ENCODE assay signal across 8 mouse cellular contexts in the genomic region with DNA sequence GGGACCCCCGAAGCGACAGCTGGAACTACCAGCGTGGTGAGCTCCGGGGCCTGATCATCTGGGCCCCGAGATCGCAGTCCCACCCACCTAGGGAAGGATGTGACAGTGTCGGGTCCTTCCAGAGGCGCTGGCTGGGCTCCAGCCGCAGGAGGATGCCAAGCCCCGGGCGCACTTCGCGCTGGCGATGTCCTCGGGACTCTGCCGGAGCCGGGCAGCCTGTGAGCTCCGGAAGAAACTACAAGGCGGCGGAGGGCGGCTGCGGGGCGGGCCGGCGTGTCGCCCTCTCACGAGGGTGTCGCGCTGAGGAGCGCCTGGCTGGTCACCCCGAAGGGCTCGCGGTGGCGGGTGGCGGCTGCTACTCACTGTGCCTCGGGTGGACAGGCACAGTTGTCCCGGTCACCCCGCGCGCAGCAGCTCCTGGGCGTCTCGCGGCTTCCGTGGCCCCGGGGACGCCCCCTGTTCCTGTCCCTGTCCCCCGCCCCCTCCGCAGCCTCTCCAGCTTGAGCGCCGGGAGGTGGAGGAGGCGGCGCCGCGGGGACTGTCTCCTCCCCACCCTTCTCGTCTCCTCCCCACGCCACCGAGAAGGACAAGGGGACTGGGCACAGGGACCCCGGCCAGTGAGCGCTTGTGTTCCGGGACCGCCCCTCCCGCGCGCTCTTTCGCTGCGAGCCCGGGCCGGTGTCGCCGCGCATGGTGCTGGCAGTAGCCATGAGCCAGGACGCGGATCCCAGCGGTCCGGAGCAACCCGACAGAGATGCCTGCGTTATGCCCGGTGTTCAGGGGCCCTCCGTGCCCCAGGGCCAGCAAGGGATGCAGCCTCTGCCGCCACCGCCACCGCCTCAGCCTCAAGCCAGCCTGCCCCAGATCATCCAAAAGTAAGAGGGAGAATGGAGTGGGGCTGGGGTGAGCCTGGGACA. TPM values are rescaled to one million over a fixed set of nuclear protein-coding genes. Genes with fewer than 3 reads are reported as not detected.
DNase-seq lines count a peak whose midpoint lies in the region; ATAC-seq lines count a peak whose summit lies in the region.

A gene (plus strand): TSS at position 589 of the 917 bp plus-strand sequence.

- peak within 1 kb of the TSS; percentile 91 for H3K4me3 ChIP-seq in megakaryocyte, embryonic 14.5 days (replicated peaks)
- peak within 1 kb of the TSS; percentile 60 for H3K4me3 ChIP-seq in hindbrain, embryonic 14.5 days (replicated peaks; ENCODE audit: low read length)
- H3K4me3 ChIP-seq in limb, embryonic 13.5 days: peak within 1 kb of the TSS; percentile 66
- peak within 1 kb of the TSS; percentile 63 for H3K4me3 ChIP-seq in midbrain, embryonic 16.5 days (ENCODE audit: low read depth, low read length)

- no peaks in the 10 kb centered on the region for H3K36me3 ChIP-seq in megakaryocyte, embryonic 14.5 days (replicated peaks; ENCODE audit: low read length)
- no peaks in the 10 kb centered on the region for H3K36me3 ChIP-seq in hindbrain, embryonic 14.5 days (replicated peaks; ENCODE audit: control insufficient read depth, insufficient read depth)
- H3K36me3 ChIP-seq in limb, embryonic 13.5 days: no peaks in the 10 kb centered on the region
- H3K36me3 ChIP-seq in midbrain, embryonic 16.5 days (ENCODE audit: control insufficient read depth, insufficient read depth, low read length): no peaks in the 10 kb centered on the region

- under 1% methylated on average over 71 of the region's 82 CpGs for WGBS in hindbrain, embryonic 14.5 days
- WGBS in limb, embryonic 13.5 days: under 1% methylated on average over 81 of the region's 82 CpGs
- WGBS in midbrain, embryonic 16.5 days: under 1% methylated on average over 72 of the region's 82 CpGs

- no peak within 1 kb of the TSS for H3K27ac ChIP-seq in hindbrain, embryonic 14.5 days
- H3K27ac ChIP-seq in limb, embryonic 13.5 days: no peak within 1 kb of the TSS
- no peak within 1 kb of the TSS for H3K27ac ChIP-seq in midbrain, embryonic 16.5 days (ENCODE audit: low read length)

- peaks cover 20% of the 10 kb centered on the region for H3K4me1 ChIP-seq in megakaryocyte, embryonic 14.5 days
- H3K4me1 ChIP-seq in hindbrain, embryonic 14.5 days (replicated peaks; ENCODE audit: control insufficient read depth, insufficient read depth, low read length): peaks cover 12% of the 10 kb centered on the region
- H3K4me1 ChIP-seq in limb, embryonic 13.5 days: peaks cover 30% of the 10 kb centered on the region
- H3K4me1 ChIP-seq in midbrain, embryonic 16.5 days (ENCODE audit: control insufficient read depth, insufficient read depth, low read length): peaks cover 7% of the 10 kb centered on the region; the same call in 1 of the 2 replicates

- peak; percentile 49 to 50 for DNase-seq in cerebellum, postnatal 14 days
- DNase-seq in gastrocnemius, postnatal 10 days: peak; percentile 68
- DNase-seq in hindbrain, embryonic 14.5 days (ENCODE audit: low spot score): peak; percentile 56
- peak; percentile 38 for DNase-seq in thymus, postnatal 25 days

- peak within 1 kb of the TSS; percentile 62 for H3K9ac ChIP-seq in hindbrain, embryonic 14.5 days
- peak within 1 kb of the TSS; percentile 73 for H3K9ac ChIP-seq in limb, embryonic 13.5 days
- H3K9ac ChIP-seq in midbrain, embryonic 16.5 days (ENCODE audit: low read depth, low read length): peak within 1 kb of the TSS; percentile 65

- H3K9me3 ChIP-seq in megakaryocyte, embryonic 14.5 days: 0 out of 2 replicates have a peak, but pooled peaks cover 4% of the 10 kb centered on the region
- H3K9me3 ChIP-seq in hindbrain, embryonic 14.5 days (ENCODE audit: control insufficient read depth, low read length): no peaks in the 10 kb centered on the region
- no peaks in the 10 kb centered on the region for H3K9me3 ChIP-seq in limb, embryonic 13.5 days
- H3K9me3 ChIP-seq in midbrain, embryonic 16.5 days (replicated peaks; ENCODE audit: control insufficient read depth, low read length, poor library complexity, severe bottlenecking): no peaks in the 10 kb centered on the region

- no peak for ATAC-seq in megakaryocyte, adult 5-6 weeks (ENCODE audit: poor library complexity, severe bottlenecking)
- peak; percentile 72; the same call in 1 of the 2 replicates for ATAC-seq in hindbrain, embryonic 14.5 days (ENCODE audit: low FRiP score)
- ATAC-seq in limb, embryonic 13.5 days (ENCODE audit: low FRiP score, low read depth): peak; percentile 74
- peak; percentile 86 for ATAC-seq in midbrain, embryonic 16.5 days

- H3K27me3 ChIP-seq in megakaryocyte, embryonic 14.5 days (replicated peaks): peaks cover 77% of the 10 kb centered on the region
- H3K27me3 ChIP-seq in hindbrain, embryonic 14.5 days (ENCODE audit: control insufficient read depth, insufficient read depth, low read length): peaks cover 59% of the 10 kb centered on the region
- H3K27me3 ChIP-seq in limb, embryonic 13.5 days: peaks cover 86% of the 10 kb centered on the region
- H3K27me3 ChIP-seq in midbrain, embryonic 16.5 days (ENCODE audit: control insufficient read depth, insufficient read depth, low read depth, low read length): peaks cover 38% of the 10 kb centered on the region

- H3K4me2 ChIP-seq in hindbrain, embryonic 14.5 days (replicated peaks): peak within 1 kb of the TSS; percentile 100
- peak within 1 kb of the TSS; percentile 100 for H3K4me2 ChIP-seq in limb, embryonic 13.5 days (replicated peaks)
- peak within 1 kb of the TSS; percentile 95 for H3K4me2 ChIP-seq in midbrain, embryonic 16.5 days (ENCODE audit: low read length)

RNA-seq across cellular contexts. Expression of the gene that starts here (rescaled TPM):
- polyA plus RNA-seq in megakaryocyte, embryonic 14.5 days (2012; ENCODE audit: insufficient read depth, low replicate concordance): 1.0 TPM in 1 of 2 replicates, not detected in the other
- not detected in 2 replicates for total RNA-seq in megakaryocyte, adult 5-6 weeks (2015)
- 0.11 TPM in 1 of 2 replicates, not detected in the other for total RNA-seq in megakaryocyte, adult 5-6 weeks (2017)
- total RNA-seq in gastrocnemius, postnatal 10 days (2021): 10 to 100 TPM; 74.3 to 77.4 TPM
- polyA plus RNA-seq in hindbrain, embryonic 14.5 days (2014; fragmentation: Nextera tagmentation; extraction: Ambion mirVana): 0.87 and 0.94 TPM in 2 replicates
- polyA plus RNA-seq in limb, embryonic 13.5 days (2015; fragmentation: Nextera tagmentation; extraction: Ambion mirVana): 3.7 and 5.1 TPM in 2 replicates
- 0.75 and 0.89 TPM in 2 replicates for polyA plus RNA-seq in midbrain, embryonic 16.5 days (2015; fragmentation: Nextera tagmentation; extraction: Ambion mirVana)

Comparison
In these comparisons a context has a peak if more than half of its experiments do, and no peak if none do; other contexts are left out.
1. RNA of the gene that starts here (total RNA-seq): 74.3 to 77.4 TPM in gastrocnemius, postnatal 10 days; 0.11 TPM in megakaryocyte, adult 5-6 weeks; every median in the first group is over 10 times any median in the second.
2. Peak in DNase-seq, ATAC-seq, H3K4me3 ChIP-seq, H3K9ac ChIP-seq and H3K4me2 ChIP-seq in hindbrain, embryonic 14.5 days; RNA of the gene not detected or under 1 TPM.
3. Peak in ATAC-seq, H3K4me3 ChIP-seq, H3K9ac ChIP-seq and H3K4me2 ChIP-seq in midbrain, embryonic 16.5 days; RNA of the gene not detected or under 1 TPM.
4. Peak in every context shown above with its lines, with median percentiles within 50 percentile points of each other: H3K4me3 ChIP-seq, DNase-seq, H3K4me2 ChIP-seq and H3K9ac ChIP-seq.